Mouse (Mus musculus): Measurements from ENCODE around the gene Map3k11. TPM values are rescaled to one million over a fixed set of nuclear protein-coding genes. Genes with fewer than 3 reads are reported as not detected.

Gene Map3k11
- polyA plus RNA-seq, 1 experiment from 2014 or later = 14.0 TPM

- Histone ChIP-seq H3K27ac (replicated peaks) (no peak overlapping the region), H3K4me1 (replicated peaks; ENCODE audit: control insufficient read depth, insufficient read depth) (peaks cover 10% of the 10 kb centered on the region; the same call in 1 of the 2 replicates), H3K4me3 (ENCODE audit: low read depth, low read length) (no peak overlapping the region), H3K4me2 (replicated peaks; ENCODE audit: low read depth) (no peak overlapping the region; the same call in 1 of the 2 replicates), H3K27me3 (ENCODE audit: control insufficient read depth, insufficient read depth, low read length) (no peaks in the 10 kb centered on the region), H3K9me3 (ENCODE audit: control insufficient read depth, low read length) (no peaks in the 10 kb centered on the region), H3K9ac (ENCODE audit: low read length) (no peak overlapping the region; the same call in 1 of the 2 replicates), H3K36me3 (ENCODE audit: control insufficient read depth, insufficient read depth, low read length) (no peaks in the 10 kb centered on the region)
- TF ChIP-seq EP300 (optimal IDR thresholded peaks at IDR 0.05) = no peak
- no peak; the same call in 1 of the 2 replicates for TF ChIP-seq CTCF (IDR thresholded peaks at IDR 0.05; ENCODE audit: low read depth)
- WGBS = 46% methylated on average over 5 of the region's 5 CpGs
- DNase-seq (ENCODE audit: low spot score) = no peak
- no peak for ATAC-seq (ENCODE audit: low FRiP score, low TSS enrichment)
These were observed 55.0 kb downstream of the Map3k11 start for GRCm38 (mm10) chr19:5743576-5743975.

DNA sequence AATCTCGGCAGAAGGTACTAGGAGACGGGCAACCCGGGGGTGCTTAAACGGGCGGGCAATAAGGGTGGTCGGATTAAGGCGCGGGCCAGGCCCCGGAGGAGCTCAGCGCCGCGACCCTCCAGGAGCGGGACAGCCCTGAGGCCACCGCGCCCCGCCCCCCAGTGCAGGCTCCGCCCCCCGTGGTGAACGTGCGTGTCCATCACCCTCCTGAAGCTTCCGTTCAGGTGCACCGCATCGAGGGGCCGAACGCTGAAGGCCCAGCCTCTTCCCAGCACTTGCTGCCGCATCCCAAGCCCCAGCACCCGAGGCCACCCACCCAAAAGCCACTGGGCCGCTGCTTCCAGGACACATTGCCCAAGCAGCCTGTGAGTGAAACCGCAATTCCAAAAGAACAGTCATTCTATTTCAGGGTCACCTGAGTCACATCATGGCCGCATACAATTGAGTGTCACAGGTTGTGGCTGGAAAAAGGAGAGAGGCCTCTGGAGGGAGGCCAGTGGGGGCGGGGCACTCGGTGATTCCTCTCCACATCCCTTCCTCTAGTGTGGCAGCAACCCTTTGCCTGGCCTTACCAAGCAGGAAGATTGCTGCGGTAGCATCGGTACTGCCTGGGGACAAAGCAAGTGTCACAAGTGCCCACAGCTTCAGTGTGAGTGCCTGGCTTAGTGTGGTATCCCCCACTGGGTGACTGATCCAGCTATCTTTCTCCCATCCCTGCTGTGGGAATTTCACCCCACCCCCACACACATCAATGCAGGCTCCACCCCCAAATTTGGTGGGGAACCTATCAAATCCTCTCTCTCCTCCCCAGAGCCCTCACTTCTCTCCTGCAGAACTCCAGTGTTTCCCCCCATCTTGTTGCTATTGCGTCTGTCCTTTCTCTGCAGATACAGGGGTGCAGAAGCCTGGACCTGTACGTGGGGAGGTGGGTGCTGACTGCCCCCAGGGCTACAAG lies 57.5 kb downstream of the Map3k11 start:
- Histone ChIP-seq H3K9me3 (ENCODE audit: control insufficient read depth, low read length) (no peaks in the 10 kb centered on the region), H3K4me1 (replicated peaks; ENCODE audit: control insufficient read depth, insufficient read depth) (peaks cover 10% of the 10 kb centered on the region; the same call in 1 of the 2 replicates), H3K36me3 (ENCODE audit: control insufficient read depth, insufficient read depth, low read length) (no peaks in the 10 kb centered on the region), H3K27ac (replicated peaks) (no peak overlapping the region), H3K4me2 (replicated peaks; ENCODE audit: low read depth) (peak overlapping the region; percentile 40), H3K4me3 (ENCODE audit: low read depth, low read length) (peak overlapping the region; percentile 13; the same call in 1 of the 2 replicates), H3K9ac (ENCODE audit: low read length) (peak overlapping the region; percentile 27; the same call in 1 of the 2 replicates), H3K27me3 (ENCODE audit: control insufficient read depth, insufficient read depth, low read length) (no peaks in the 10 kb centered on the region)
- DNase-seq (ENCODE audit: low spot score) (no peak), ATAC-seq (ENCODE audit: low FRiP score, low TSS enrichment) (no peak)
- 19% methylated on average over 35 of the region's 36 CpGs for WGBS
- TF ChIP-seq EP300 (optimal IDR thresholded peaks at IDR 0.05) (no peak), CTCF (IDR thresholded peaks at IDR 0.05; ENCODE audit: low read depth) (no peak)

- Histone ChIP-seq H3K27ac (replicated peaks) (no peak overlapping the region), H3K4me1 (replicated peaks; ENCODE audit: control insufficient read depth, insufficient read depth) (peaks cover 8% of the 10 kb centered on the region), H3K9ac (ENCODE audit: low read length) (no peak overlapping the region), H3K36me3 (ENCODE audit: control insufficient read depth, insufficient read depth, low read length) (no peaks in the 10 kb centered on the region), H3K27me3 (ENCODE audit: control insufficient read depth, insufficient read depth, low read length) (no peaks in the 10 kb centered on the region), H3K4me2 (replicated peaks; ENCODE audit: low read depth) (no peak overlapping the region), H3K9me3 (ENCODE audit: control insufficient read depth, low read length) (no peaks in the 10 kb centered on the region), H3K4me3 (ENCODE audit: low read depth, low read length) (no peak overlapping the region)
- no peak for TF ChIP-seq CTCF (IDR thresholded peaks at IDR 0.05; ENCODE audit: low read depth)
- TF ChIP-seq EP300 (optimal IDR thresholded peaks at IDR 0.05) = no peak
- DNase-seq (ENCODE audit: low spot score) (no peak), ATAC-seq (ENCODE audit: low FRiP score, low TSS enrichment) (no peak)
- WGBS = 51% methylated on average over 12 of the region's 12 CpGs
These were observed 58.4 kb downstream of the Map3k11 start for GRCm38 (mm10) chr19:5746907-5747363.

DNA sequence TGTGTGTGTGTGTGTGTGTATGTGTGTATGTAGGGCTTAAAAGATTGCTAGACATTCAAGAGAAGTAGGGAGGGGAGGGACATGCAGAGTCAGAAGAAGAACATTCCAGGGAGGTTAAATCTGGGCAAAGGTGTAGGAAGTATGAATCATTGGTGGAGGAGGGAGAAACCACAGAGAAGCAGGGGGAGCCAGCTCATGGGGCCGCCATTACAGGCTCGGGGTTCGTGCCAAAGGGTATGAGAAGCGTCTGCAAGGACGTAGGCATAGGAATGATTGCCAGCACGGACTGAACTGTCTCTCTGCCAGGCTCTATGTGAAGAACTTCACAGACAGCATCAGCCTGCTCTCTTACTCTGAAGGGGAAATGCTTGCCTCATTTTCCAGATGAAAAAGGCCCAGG lies 60.9 kb downstream of the Map3k11 start:
- H3K9ac ChIP-seq (ENCODE audit: low read length) = no peak overlapping the region
- H3K4me1 ChIP-seq (replicated peaks; ENCODE audit: control insufficient read depth, insufficient read depth) = peaks cover 8% of the 10 kb centered on the region
- DNase-seq (ENCODE audit: low spot score) (peak; percentile 43), ATAC-seq (ENCODE audit: low FRiP score, low TSS enrichment) (peak; percentile 47; the same call in 1 of the 2 replicates)
- H3K36me3 ChIP-seq (ENCODE audit: control insufficient read depth, insufficient read depth, low read length) = no peaks in the 10 kb centered on the region
- 0 out of 2 replicates have a peak overlapping the region, but pooled peaks have one; percentile 8 for H3K27ac ChIP-seq (replicated peaks)
- WGBS = 64% methylated on average over 6 of the region's 6 CpGs
- no peak overlapping the region for H3K4me2 ChIP-seq (replicated peaks; ENCODE audit: low read depth)
- TF ChIP-seq EP300 (optimal IDR thresholded peaks at IDR 0.05) (no peak), CTCF (IDR thresholded peaks at IDR 0.05; ENCODE audit: low read depth) (no peak)
- H3K27me3 ChIP-seq (ENCODE audit: control insufficient read depth, insufficient read depth, low read length) = no peaks in the 10 kb centered on the region
- H3K9me3 ChIP-seq (ENCODE audit: control insufficient read depth, low read length) = no peaks in the 10 kb centered on the region
- H3K4me3 ChIP-seq (ENCODE audit: low read depth, low read length) = no peak overlapping the region

- ATAC-seq (ENCODE audit: low FRiP score, low TSS enrichment) (no peak), DNase-seq (ENCODE audit: low spot score) (no peak)
- H3K27me3 ChIP-seq (ENCODE audit: control insufficient read depth, insufficient read depth, low read length) = no peaks in the 10 kb centered on the region
- TF ChIP-seq CTCF (IDR thresholded peaks at IDR 0.05; ENCODE audit: low read depth) = no peak
- no peak for TF ChIP-seq EP300 (optimal IDR thresholded peaks at IDR 0.05)
- peaks cover under 1% of the 10 kb centered on the region for H3K4me1 ChIP-seq (replicated peaks; ENCODE audit: control insufficient read depth, insufficient read depth)
- no peaks in the 10 kb centered on the region for H3K9me3 ChIP-seq (ENCODE audit: control insufficient read depth, low read length)
- H3K36me3 ChIP-seq (ENCODE audit: control insufficient read depth, insufficient read depth, low read length) = no peaks in the 10 kb centered on the region
- 37% methylated on average over 22 of the region's 22 CpGs for WGBS
- no peak overlapping the region for H3K4me2 ChIP-seq (replicated peaks; ENCODE audit: low read depth)
- H3K27ac ChIP-seq (replicated peaks) = no peak overlapping the region
- no peak overlapping the region for H3K9ac ChIP-seq (ENCODE audit: low read length)
- H3K4me3 ChIP-seq (ENCODE audit: low read depth, low read length) = no peak overlapping the region
These were observed 62.4 kb downstream of the Map3k11 start for GRCm38 (mm10) chr19:5750951-5751350.

Measured in stomach, postnatal 0 days (tissue).